Mouse (Mus musculus) kidney, embryonic 14.5 days (tissue): ENCODE measurements around the gene Prkce. TPM values are rescaled to one million over a fixed set of nuclear protein-coding genes. Genes with fewer than 3 reads are reported as not detected.
A peak's percentile ranks its signal among the peaks of the same experiment; 100 is the strongest.

Source experiments
- ATAC-seq: fragments of 200-750 bp; cut with Nextera tagmentation; 2 replicates; pipeline ENCODE4 v1.8.0; 2017; ENCODE audit warnings: moderate number of reproducible peaks, mild to moderate bottlenecking, moderate TSS enrichment, moderate library complexity; ENCODE audit not compliant: low FRiP score, low TSS enrichment
- H3K27ac ChIP-seq: fragments of 300-500 bp; sonication (generic); 2 replicates; pipeline ENCODE4 v1.5.1; 2014; ENCODE audit warnings: low read depth, mild to moderate bottlenecking, low read length, moderate library complexity, mixed read lengths
- H3K27me3 ChIP-seq: fragments of 300-500 bp; sonication (generic); 2 replicates; pipeline ENCODE4 v1.6.1; 2014; ENCODE audit warnings: mild to moderate bottlenecking, low read length; ENCODE audit not compliant: control insufficient read depth, insufficient read depth
- H3K36me3 ChIP-seq: fragments of 300-500 bp; sonication (generic); 2 replicates; pipeline ENCODE4 v1.6.1; 2014; ENCODE audit warnings: low read length, mixed read lengths; ENCODE audit not compliant: control insufficient read depth, insufficient read depth
- H3K4me1 ChIP-seq: fragments of 300-500 bp; sonication (generic); 2 replicates; pipeline ENCODE4 v1.6.1; 2014; ENCODE audit warnings: low read length, mixed read lengths; ENCODE audit not compliant: control insufficient read depth, insufficient read depth
- H3K4me2 ChIP-seq: fragments of 300-500 bp; sonication (generic); replicated peaks from 2 replicates; pipeline ENCODE4 v1.6.1; 2014; ENCODE audit warnings: low read depth, mild to moderate bottlenecking, low read length
- H3K4me3 ChIP-seq: fragments of 300-500 bp; sonication (generic); 2 replicates; pipeline ENCODE4 v1.5.1; 2014; ENCODE audit warnings: mild to moderate bottlenecking, low read length
- H3K9ac ChIP-seq: fragments of 300-500 bp; sonication (generic); 2 replicates; pipeline ENCODE4 v1.6.1; 2014; ENCODE audit warnings: low read depth, mild to moderate bottlenecking, low read length, moderate library complexity
- H3K9me3 ChIP-seq: fragments of 300-500 bp; sonication (generic); 2 replicates; pipeline ENCODE4 v1.6.1; 2016; ENCODE audit warnings: low read length; ENCODE audit not compliant: control insufficient read depth
- WGBS: fragments of 180-500 bp; shearing (Covaris S2); extraction: QIAGEN DNeasy Blood & Tissue Kit; methylation state at CpG from one replicate; pipeline ENCODE4 v1.1.7; 2014; 5-methylcytosine and 5-hydroxymethylcytosine counted together
- polyA plus RNA-seq: library from polyadenylated mRNA; unstranded; fragments of >200 nt; fragmentation: Nextera tagmentation; extraction: Ambion mirVana; gene quantifications from 2 replicates; pipeline ENCODE4 v1.2.1, GENCODE M21; 2014

Gene Prkce
- polyA plus RNA-seq, 1 experiment from 2014 or later = 8.8 TPM

- Histone ChIP-seq H3K4me2 (no peak overlapping the region), H3K4me3 (no peak overlapping the region), H3K27me3 (no peaks in the 10 kb centered on the region), H3K36me3 (no peaks in the 10 kb centered on the region), H3K9ac (no peak overlapping the region), H3K9me3 (no peaks in the 10 kb centered on the region), H3K27ac (no peak overlapping the region), H3K4me1 (peaks cover 33% of the 10 kb centered on the region)
- 64% methylated on average over 11 of the region's 11 CpGs for WGBS
- ATAC-seq = no peak
These were observed 211.0 kb downstream of the Prkce start for GRCm38 (mm10) chr17:86378611-86379010.

- peaks cover 35% of the 10 kb centered on the region for H3K4me1 ChIP-seq
- WGBS = 9% methylated on average over 17 of the region's 17 CpGs
- no peaks in the 10 kb centered on the region for H3K27me3 ChIP-seq
- H3K9me3 ChIP-seq = no peaks in the 10 kb centered on the region
- H3K9ac ChIP-seq = no peak overlapping the region
- peak overlapping the region; percentile 38; the same call in 1 of the 2 replicates for H3K27ac ChIP-seq
- H3K4me2 ChIP-seq = no peak overlapping the region
- H3K4me3 ChIP-seq = no peak overlapping the region
- no peaks in the 10 kb centered on the region for H3K36me3 ChIP-seq
- no peak; the same call in 1 of the 2 replicates for ATAC-seq
These were observed 212.0 kb downstream of the Prkce start for GRCm38 (mm10) chr17:86379405-86380137.

- Histone ChIP-seq H3K4me1 (peaks cover 35% of the 10 kb centered on the region), H3K9me3 (no peaks in the 10 kb centered on the region), H3K4me2 (no peak overlapping the region), H3K36me3 (no peaks in the 10 kb centered on the region), H3K4me3 (no peak overlapping the region), H3K9ac (no peak overlapping the region), H3K27me3 (no peaks in the 10 kb centered on the region), H3K27ac (no peak overlapping the region)
- no peak for ATAC-seq
- WGBS = 58% methylated on average over 9 of the region's 9 CpGs
These were observed 213.9 kb downstream of the Prkce start for GRCm38 (mm10) chr17:86381464-86381863.

- ATAC-seq = no peak
- Histone ChIP-seq H3K4me3 (no peak overlapping the region), H3K27ac (no peak overlapping the region), H3K4me1 (peaks cover 35% of the 10 kb centered on the region), H3K36me3 (no peaks in the 10 kb centered on the region), H3K4me2 (no peak overlapping the region), H3K9ac (no peak overlapping the region), H3K9me3 (no peaks in the 10 kb centered on the region), H3K27me3 (no peaks in the 10 kb centered on the region)
- WGBS = 17% methylated on average over 2 of the region's 2 CpGs
These were observed 215.3 kb downstream of the Prkce start for GRCm38 (mm10) chr17:86382885-86383284.

- H3K36me3 ChIP-seq = no peaks in the 10 kb centered on the region
- H3K9me3 ChIP-seq = no peaks in the 10 kb centered on the region
- no peak overlapping the region for H3K9ac ChIP-seq
- no peak overlapping the region for H3K27ac ChIP-seq
- no peak for ATAC-seq
- H3K27me3 ChIP-seq = no peaks in the 10 kb centered on the region
- 80% methylated on average over 18 of the region's 18 CpGs for WGBS
- no peak overlapping the region for H3K4me2 ChIP-seq
- H3K4me3 ChIP-seq = no peak overlapping the region
- H3K4me1 ChIP-seq = peaks cover 28% of the 10 kb centered on the region
These were observed 216.4 kb downstream of the Prkce start for GRCm38 (mm10) chr17:86383699-86384572.

- H3K9me3 ChIP-seq = no peaks in the 10 kb centered on the region
- H3K4me2 ChIP-seq = no peak overlapping the region
- WGBS = 89% methylated on average over 5 of the region's 5 CpGs
- H3K4me3 ChIP-seq = no peak overlapping the region
- ATAC-seq = no peak
- H3K4me1 ChIP-seq = no peaks in the 10 kb centered on the region
- no peak overlapping the region for H3K9ac ChIP-seq
- H3K27ac ChIP-seq = no peak overlapping the region
- no peaks in the 10 kb centered on the region for H3K27me3 ChIP-seq
- H3K36me3 ChIP-seq = no peaks in the 10 kb centered on the region
These were observed 224.9 kb downstream of the Prkce start for GRCm38 (mm10) chr17:86392475-86392874.

- H3K4me2 ChIP-seq = no peak overlapping the region
- no peak overlapping the region for H3K9ac ChIP-seq
- H3K4me1 ChIP-seq = no peaks in the 10 kb centered on the region
- H3K27me3 ChIP-seq = no peaks in the 10 kb centered on the region
- 95% methylated on average over 10 of the region's 10 CpGs for WGBS
- no peak for ATAC-seq
- H3K4me3 ChIP-seq = no peak overlapping the region
- no peaks in the 10 kb centered on the region for H3K36me3 ChIP-seq
- H3K27ac ChIP-seq = no peak overlapping the region
- no peaks in the 10 kb centered on the region for H3K9me3 ChIP-seq
These were observed 225.6 kb downstream of the Prkce start for GRCm38 (mm10) chr17:86393191-86393590.

- Histone ChIP-seq H3K4me3 (no peak overlapping the region), H3K27me3 (no peaks in the 10 kb centered on the region), H3K9ac (no peak overlapping the region), H3K36me3 (no peaks in the 10 kb centered on the region), H3K4me2 (no peak overlapping the region), H3K27ac (no peak overlapping the region), H3K9me3 (no peaks in the 10 kb centered on the region), H3K4me1 (no peaks in the 10 kb centered on the region)
- no peak for ATAC-seq
These were observed 229.5 kb downstream of the Prkce start for GRCm38 (mm10) chr17:86397097-86397496.

- Histone ChIP-seq H3K9ac (no peak overlapping the region), H3K27ac (no peak overlapping the region), H3K9me3 (no peaks in the 10 kb centered on the region), H3K27me3 (no peaks in the 10 kb centered on the region), H3K4me3 (no peak overlapping the region), H3K4me1 (no peaks in the 10 kb centered on the region), H3K36me3 (no peaks in the 10 kb centered on the region), H3K4me2 (no peak overlapping the region)
- WGBS = 82% methylated on average over 5 of the region's 5 CpGs
- ATAC-seq = no peak
These were observed 230.1 kb downstream of the Prkce start for GRCm38 (mm10) chr17:86397647-86398046.
